In genomic region chr12:95734075-95734474, GRCm38 (mm10) we compare ENCODE assay signal across 11 mouse cellular contexts.
"Had no signal": no experiment of that assay in that cellular context is flagged by ENCODE, and none has a peak within 500 bp of the region (broad histone marks: within the 10 kb centered on the region; RNA-seq: fewer than 3 reads in every experiment).

No protein-coding gene starts in this region.

- ATAC-seq: midbrain, embryonic 16.5 days had no signal

- H3K27ac ChIP-seq: limb, embryonic 13.5 days; liver, embryonic 15.5 days; macrophage; midbrain, embryonic 12.5 days had no signal

- H3K36me3 ChIP-seq: liver, embryonic 15.5 days; midbrain, embryonic 12.5 days had no signal

- DNase-seq: kidney, postnatal 25 days; lung, embryonic 14.5 days; lung, postnatal 14 days; right cerebral cortex, postnatal 14 days had no signal

- H3K4me2 ChIP-seq: limb, embryonic 13.5 days; liver, embryonic 11.5 days; liver, embryonic 15.5 days; lung, embryonic 14.5 days; midbrain, embryonic 12.5 days had no signal

- H3K4me3 ChIP-seq: limb, embryonic 13.5 days; liver, embryonic 15.5 days; megakaryocyte, embryonic 14.5 days; midbrain, embryonic 12.5 days had no signal

- H3K9me3 ChIP-seq: limb, embryonic 13.5 days; liver, embryonic 15.5 days; midbrain, embryonic 12.5 days had no signal

- H3K4me1 ChIP-seq: liver, embryonic 15.5 days; megakaryocyte, embryonic 14.5 days had no signal

- H3K9ac ChIP-seq: limb, embryonic 13.5 days; liver, embryonic 15.5 days; lung, embryonic 14.5 days; midbrain, embryonic 12.5 days had no signal

- H3K27me3 ChIP-seq: limb, embryonic 13.5 days; liver, embryonic 15.5 days; megakaryocyte, embryonic 14.5 days; midbrain, embryonic 12.5 days had no signal
